Mouse (Mus musculus) cerebellum, postnatal 14 days (tissue): Measurements from ENCODE around the gene Fut8.
"Not testable (repeated sequence)": the region's sequence is repeated elsewhere in the genome, so short reads cannot be mapped to it uniquely, and the experiment has no call there.

ENCODE experiments used
- DNase-seq, 2 experiments: peaks; one replicate each; pipeline ENCODE4 v3.0.0; 2021; ENCODE audit warnings: mixed read lengths in 2 of 2

Gene Fut8

GRCm38 (mm10) chr12:77223595-77223994 is 14.3 kb upstream of the Fut8 start:
- no peak for DNase-seq

GRCm38 (mm10) chr12:77224121-77224520 is 13.8 kb upstream of the Fut8 start:
- no peak for DNase-seq

- DNase-seq, result no peak
Observed at GRCm38 (mm10) chr12:77224891-77225290, 13.0 kb upstream of the Fut8 start.

GRCm38 (mm10) chr12:77225727-77226126 is 12.2 kb upstream of the Fut8 start:
- DNase-seq, result no peak

GRCm38 (mm10) chr12:77235958-77236357 is 2.0 kb upstream of the Fut8 start:
- DNase-seq, result no peak

- DNase-seq, result peak; percentile 97 to 99
Observed at GRCm38 (mm10) chr12:77238531-77239389, 835 bp downstream of the Fut8 start.

- no peak for DNase-seq
Observed at GRCm38 (mm10) chr12:77239390-77240061, 1.6 kb downstream of the Fut8 start.

- no peak for DNase-seq
Observed at GRCm38 (mm10) chr12:77240372-77240771, 2.4 kb downstream of the Fut8 start.

GRCm38 (mm10) chr12:77240839-77241238 is 2.9 kb downstream of the Fut8 start:
- DNase-seq, result peak; percentile 58 to 59

- DNase-seq, result no peak
Observed at GRCm38 (mm10) chr12:77262650-77263049, 24.7 kb downstream of the Fut8 start.

GRCm38 (mm10) chr12:77263816-77264215 is 25.9 kb downstream of the Fut8 start:
- no peak for DNase-seq

GRCm38 (mm10) chr12:77270694-77271093 is 32.8 kb downstream of the Fut8 start:
- DNase-seq, result no peak

GRCm38 (mm10) chr12:77288507-77288906 is 50.6 kb downstream of the Fut8 start:
- no peak for DNase-seq

GRCm38 (mm10) chr12:77291017-77291416 is 53.1 kb downstream of the Fut8 start:
- DNase-seq, result no peak

- DNase-seq, result not testable (repeated sequence)
Observed at GRCm38 (mm10) chr12:77291864-77292263, 53.9 kb downstream of the Fut8 start.

- peak in 1 of 2 experiments; percentile 38 for DNase-seq
Observed at GRCm38 (mm10) chr12:77292375-77293258, 54.7 kb downstream of the Fut8 start.

- no peak for DNase-seq
Observed at GRCm38 (mm10) chr12:77296119-77296518, 58.2 kb downstream of the Fut8 start.

GRCm38 (mm10) chr12:77297114-77297513 is 59.2 kb downstream of the Fut8 start:
- DNase-seq, result no peak

- no peak for DNase-seq
Observed at GRCm38 (mm10) chr12:77297858-77298257, 59.9 kb downstream of the Fut8 start.

GRCm38 (mm10) chr12:77302011-77302410 is 64.1 kb downstream of the Fut8 start:
- no peak for DNase-seq

GRCm38 (mm10) chr12:77303367-77303766 is 65.4 kb downstream of the Fut8 start:
- DNase-seq, result no peak

- DNase-seq, result no peak
Observed at GRCm38 (mm10) chr12:77305502-77305901, 67.6 kb downstream of the Fut8 start.

GRCm38 (mm10) chr12:77306759-77307314 is 68.9 kb downstream of the Fut8 start:
- DNase-seq, result no peak
